Mouse (Mus musculus): ENCODE data around the gene Fancc.

GRCm38 (mm10) chr13:63524061-63524460 is 27.0 kb upstream of the Fancc start:
- TF ChIP-seq POLR2A (IDR thresholded peaks at IDR 0.05; ENCODE audit: control insufficient read depth, low read depth, low read length): no peak
- no peak for TF ChIP-seq CTCF (IDR thresholded peaks at IDR 0.05; ENCODE audit: control insufficient read depth, insufficient read depth, insufficient replicate concordance, low read depth, low read length)

Data from testis, adult 2 months (tissue).